Mouse (Mus musculus): ENCODE measurements around the gene Bicc1.

Gene Bicc1

GRCm38 (mm10) chr10:70939751-70940150, 219.7 kb downstream of the Bicc1 start:
- in situ Hi-C loops (cut with MboI; ENCODE audit: low pct_unique_long_range_greater_than_20kb in 1 of 2, low sequenced_read_pairs in 2 of 2, unreplicated experiment in 1 of 2), result no loop called here

GRCm38 (mm10) chr10:70937450-70937849, 222.1 kb downstream of the Bicc1 start:
- in situ Hi-C loops (cut with MboI; ENCODE audit: low pct_unique_long_range_greater_than_20kb in 1 of 2, low sequenced_read_pairs in 2 of 2, unreplicated experiment in 1 of 2), result no loop called here

- in situ Hi-C loops (cut with MboI; ENCODE audit: low pct_unique_long_range_greater_than_20kb in 1 of 2, low sequenced_read_pairs in 2 of 2, unreplicated experiment in 1 of 2), result no loop called here
Observed at GRCm38 (mm10) chr10:70936008-70936407, 223.5 kb downstream of the Bicc1 start.

GRCm38 (mm10) chr10:70926126-70926525, 233.4 kb downstream of the Bicc1 start:
- in situ Hi-C loops (cut with MboI; ENCODE audit: low pct_unique_long_range_greater_than_20kb in 1 of 2, low sequenced_read_pairs in 2 of 2, unreplicated experiment in 1 of 2), result no loop called here

- in situ Hi-C loops (cut with MboI; ENCODE audit: low pct_unique_long_range_greater_than_20kb in 1 of 2, low sequenced_read_pairs in 2 of 2, unreplicated experiment in 1 of 2), result no loop called here
Observed at GRCm38 (mm10) chr10:70924348-70924747, 235.2 kb downstream of the Bicc1 start.

- in situ Hi-C loops (cut with MboI; ENCODE audit: low pct_unique_long_range_greater_than_20kb in 1 of 2, low sequenced_read_pairs in 2 of 2, unreplicated experiment in 1 of 2), result no loop called here
Observed at GRCm38 (mm10) chr10:70923936-70924335, 235.6 kb downstream of the Bicc1 start.

GRCm38 (mm10) chr10:70921481-70921880, 238.0 kb downstream of the Bicc1 start:
- in situ Hi-C loops (cut with MboI; ENCODE audit: low pct_unique_long_range_greater_than_20kb in 1 of 2, low sequenced_read_pairs in 2 of 2, unreplicated experiment in 1 of 2), result no loop called here

GRCm38 (mm10) chr10:70919851-70920250, 239.6 kb downstream of the Bicc1 start:
- in situ Hi-C loops (cut with MboI; ENCODE audit: low pct_unique_long_range_greater_than_20kb in 1 of 2, low sequenced_read_pairs in 2 of 2, unreplicated experiment in 1 of 2), result no loop called here

- in situ Hi-C loops (cut with MboI; ENCODE audit: low pct_unique_long_range_greater_than_20kb in 1 of 2, low sequenced_read_pairs in 2 of 2, unreplicated experiment in 1 of 2), result no loop called here
Observed at GRCm38 (mm10) chr10:70919031-70919663, 240.4 kb downstream of the Bicc1 start.

GRCm38 (mm10) chr10:70916697-70917096, 242.8 kb downstream of the Bicc1 start:
- in situ Hi-C loops (cut with MboI; ENCODE audit: low pct_unique_long_range_greater_than_20kb in 1 of 2, low sequenced_read_pairs in 2 of 2, unreplicated experiment in 1 of 2), result no loop called here

- in situ Hi-C loops (cut with MboI; ENCODE audit: low pct_unique_long_range_greater_than_20kb in 1 of 2, low sequenced_read_pairs in 2 of 2, unreplicated experiment in 1 of 2), result no loop called here
Observed at GRCm38 (mm10) chr10:70915096-70915495, 244.4 kb downstream of the Bicc1 start.

GRCm38 (mm10) chr10:70903936-70904335, 255.6 kb downstream of the Bicc1 start:
- in situ Hi-C loops (cut with MboI; ENCODE audit: low pct_unique_long_range_greater_than_20kb in 1 of 2, low sequenced_read_pairs in 2 of 2, unreplicated experiment in 1 of 2), result no loop called here

- in situ Hi-C loops (cut with MboI; ENCODE audit: low pct_unique_long_range_greater_than_20kb in 1 of 2, low sequenced_read_pairs in 2 of 2, unreplicated experiment in 1 of 2), result no loop called here
Observed at GRCm38 (mm10) chr10:70902751-70903485, 256.6 kb downstream of the Bicc1 start.

- in situ Hi-C loops (cut with MboI; ENCODE audit: low pct_unique_long_range_greater_than_20kb in 1 of 2, low sequenced_read_pairs in 2 of 2, unreplicated experiment in 1 of 2), result no loop called here
Observed at GRCm38 (mm10) chr10:70901193-70901875, 258.2 kb downstream of the Bicc1 start.

GRCm38 (mm10) chr10:70895891-70896290, 263.6 kb downstream of the Bicc1 start:
- in situ Hi-C loops (cut with MboI; ENCODE audit: low pct_unique_long_range_greater_than_20kb in 1 of 2, low sequenced_read_pairs in 2 of 2, unreplicated experiment in 1 of 2), result no loop called here

- in situ Hi-C loops (cut with MboI; ENCODE audit: low pct_unique_long_range_greater_than_20kb in 1 of 2, low sequenced_read_pairs in 2 of 2, unreplicated experiment in 1 of 2), result no loop called here
Observed at GRCm38 (mm10) chr10:70878046-70878445, 281.5 kb downstream of the Bicc1 start.

GRCm38 (mm10) chr10:70877631-70878030, 281.9 kb downstream of the Bicc1 start:
- in situ Hi-C loops (cut with MboI; ENCODE audit: low pct_unique_long_range_greater_than_20kb in 1 of 2, low sequenced_read_pairs in 2 of 2, unreplicated experiment in 1 of 2), result no loop called here

- in situ Hi-C loops (cut with MboI; ENCODE audit: low pct_unique_long_range_greater_than_20kb in 1 of 2, low sequenced_read_pairs in 2 of 2, unreplicated experiment in 1 of 2), result no loop called here
Observed at GRCm38 (mm10) chr10:70876522-70876921, 283.0 kb downstream of the Bicc1 start.

GRCm38 (mm10) chr10:70876119-70876518, 283.4 kb downstream of the Bicc1 start:
- in situ Hi-C loops (cut with MboI; ENCODE audit: low pct_unique_long_range_greater_than_20kb in 1 of 2, low sequenced_read_pairs in 2 of 2, unreplicated experiment in 1 of 2), result no loop called here
